Mouse (Mus musculus) forebrain, embryonic 15.5 days (tissue): ENCODE data around the gene Ctnnbip1. TPM values are rescaled to one million over a fixed set of nuclear protein-coding genes. Genes with fewer than 3 reads are reported as not detected.

ENCODE experiments used
- ATAC-seq: fragments of 200-750 bp; cut with Nextera tagmentation; replicated peaks from 2 replicates; pipeline ENCODE4 v1.8.0; 2017; ENCODE audit warnings: mild to moderate bottlenecking, moderate TSS enrichment, moderate library complexity
- H3K27ac ChIP-seq: fragments of 300-500 bp; sonication (generic); replicated peaks from 2 replicates; pipeline ENCODE4 v1.5.1; 2015; ENCODE audit warnings: mild to moderate bottlenecking, inconsistent platforms
- H3K27me3 ChIP-seq: fragments of 300-500 bp; sonication (generic); 2 replicates; pipeline ENCODE4 v1.6.1; 2015; ENCODE audit warnings: inconsistent platforms
- H3K36me3 ChIP-seq: fragments of 300-500 bp; sonication (generic); 2 replicates; pipeline ENCODE4 v1.6.1; 2015; ENCODE audit warnings: mild to moderate bottlenecking, inconsistent platforms
- H3K4me1 ChIP-seq: fragments of 300-500 bp; sonication (generic); 2 replicates; pipeline ENCODE4 v1.6.1; 2015; ENCODE audit warnings: inconsistent platforms
- H3K4me2 ChIP-seq: fragments of 300-500 bp; sonication (generic); replicated peaks from 2 replicates; pipeline ENCODE4 v1.6.1; 2015; ENCODE audit warnings: mild to moderate bottlenecking, inconsistent platforms
- H3K4me3 ChIP-seq: fragments of 300-500 bp; sonication (generic); 2 replicates; pipeline ENCODE4 v1.5.1; 2015; ENCODE audit warnings: mild to moderate bottlenecking, inconsistent platforms
- H3K9ac ChIP-seq: fragments of 300-500 bp; sonication (generic); replicated peaks from 2 replicates; pipeline ENCODE4 v1.6.1; 2015; ENCODE audit warnings: mild to moderate bottlenecking, inconsistent platforms
- H3K9me3 ChIP-seq: fragments of 300-500 bp; sonication (generic); 2 replicates; pipeline ENCODE4 v1.6.1; 2016; ENCODE audit warnings: inconsistent platforms
- WGBS: fragments of 180-500 bp; shearing (Covaris S2); methylation state at CpG from one replicate; pipeline ENCODE4 v1.1.7; 2015; ENCODE audit warnings: mixed read lengths; 5-methylcytosine and 5-hydroxymethylcytosine counted together
- microRNA-seq: library from miRNA; unstranded; fragments of <30 nt; microRNA quantifications from one replicate; pipeline ENCODE4, GENCODE M21; 2016
- polyA plus RNA-seq: library from polyadenylated mRNA; unstranded; fragments of >200 nt; fragmentation: Nextera tagmentation; extraction: Ambion mirVana; gene quantifications from 2 replicates; pipeline ENCODE4 v1.2.1, GENCODE M21; 2015

The Ctnnbip1 gene
- polyA plus RNA-seq, 1 experiment from 2014 or later, result 113 TPM

- no peaks in the 10 kb centered on the region for H3K9me3 ChIP-seq
- no peak overlapping the region for H3K27ac ChIP-seq
- no peak overlapping the region for H3K9ac ChIP-seq
- no peak overlapping the region for H3K4me3 ChIP-seq
- no peak overlapping the region for H3K4me2 ChIP-seq
- H3K4me1 ChIP-seq, result no peaks in the 10 kb centered on the region
- no peaks in the 10 kb centered on the region for H3K27me3 ChIP-seq
- WGBS, result 96% methylated on average over 3 of the region's 3 CpGs
- H3K36me3 ChIP-seq, result peaks cover 18% of the 10 kb centered on the region; the same call in 1 of the 2 replicates
- ATAC-seq, result no peak
Observed at GRCm38 (mm10) chr4:149614869-149615268, 96.8 kb downstream of the Ctnnbip1 start.

Small RNA genes lying within 50 kb of the gene (microRNA-seq; reads per million reads assigned to microRNA genes)
- gene Mir5616, result 1.1 reads per million

Other genes starting within 250 kb of the Ctnnbip1 start
- 135 and 141 TPM in 2 replicates for gene Kif1b, start 210.5 kb upstream of the Ctnnbip1 start, polyA plus RNA-seq
- 58.0 and 58.4 TPM in 2 replicates for gene Ube4b, start 91.5 kb upstream of the Ctnnbip1 start, polyA plus RNA-seq
- not detected in 2 replicates for gene Rbp7, start 63.3 kb upstream of the Ctnnbip1 start, polyA plus RNA-seq
- gene Tmem274, start 40.9 kb upstream of the Ctnnbip1 start, polyA plus RNA-seq, result 0.39 TPM in 1 of 2 replicates, not detected in the other
- 10.5 and 12.8 TPM in 2 replicates for gene Nmnat1, start 33.0 kb upstream of the Ctnnbip1 start, polyA plus RNA-seq
- gene Lzic, start 33.0 kb upstream of the Ctnnbip1 start, polyA plus RNA-seq, result 47.9 and 51.0 TPM in 2 replicates
- 107 and 111 TPM in 2 replicates for gene Clstn1, start 68.2 kb downstream of the Ctnnbip1 start, polyA plus RNA-seq
- gene Pik3cd, start 184.3 kb downstream of the Ctnnbip1 start, polyA plus RNA-seq, result 16.5 and 18.2 TPM in 2 replicates
- 39.8 and 40.8 TPM in 2 replicates for gene Tmem201, start 219.8 kb downstream of the Ctnnbip1 start, polyA plus RNA-seq